Mouse (Mus musculus) liver, embryonic 12.5 days (tissue): ENCODE data around the gene Pds5b. TPM values are rescaled to one million over a fixed set of nuclear protein-coding genes. Genes with fewer than 3 reads are reported as not detected.
A peak's percentile ranks its signal among the peaks of the same experiment; 100 is the strongest.
"Not testable (repeated sequence)": the region's sequence is repeated elsewhere in the genome, so short reads cannot be mapped to it uniquely, and the experiment has no call there.

Experiments
- ATAC-seq: fragments of 200-750 bp; cut with Nextera tagmentation; 2 replicates; pipeline ENCODE4 v1.8.0; 2017; ENCODE audit warnings: moderate number of reproducible peaks, mild to moderate bottlenecking, moderate library complexity
- H3K27ac ChIP-seq: fragments of 300-500 bp; sonication (generic); 2 replicates; pipeline ENCODE4 v1.5.1; 2016; ENCODE audit warnings: mild to moderate bottlenecking
- H3K27me3 ChIP-seq: fragments of 300-500 bp; sonication (generic); replicated peaks from 2 replicates; pipeline ENCODE4 v1.6.1; 2016; ENCODE audit warnings: mild to moderate bottlenecking, moderate library complexity
- H3K36me3 ChIP-seq: fragments of 300-500 bp; sonication (generic); 2 replicates; pipeline ENCODE4 v1.6.1; 2016; ENCODE audit warnings: mild to moderate bottlenecking, moderate library complexity
- H3K4me1 ChIP-seq: fragments of 300-500 bp; sonication (generic); 2 replicates; pipeline ENCODE4 v1.6.1; 2016
- H3K4me2 ChIP-seq: fragments of 300-500 bp; sonication (generic); 2 replicates; pipeline ENCODE4 v1.6.1; 2016; ENCODE audit warnings: mild to moderate bottlenecking, moderate library complexity
- H3K4me3 ChIP-seq: fragments of 300-500 bp; sonication (generic); 2 replicates; pipeline ENCODE4 v1.5.1; 2016; ENCODE audit warnings: mild to moderate bottlenecking, moderate library complexity
- H3K9ac ChIP-seq: fragments of 300-500 bp; sonication (generic); 2 replicates; pipeline ENCODE4 v1.6.1; 2016; ENCODE audit warnings: mild to moderate bottlenecking, moderate library complexity
- H3K9me3 ChIP-seq: fragments of 300-500 bp; sonication (generic); replicated peaks from 2 replicates; pipeline ENCODE4 v1.6.1; 2016; ENCODE audit warnings: mild to moderate bottlenecking, moderate library complexity
- WGBS: fragments of 180-500 bp; shearing (Covaris S2); methylation state at CpG from one replicate; pipeline ENCODE4 v1.1.7; 2016; ENCODE audit not compliant: insufficient replicate concordance; 5-methylcytosine and 5-hydroxymethylcytosine counted together
- polyA plus RNA-seq: library from polyadenylated mRNA; unstranded; fragments of >200 nt; fragmentation: Nextera tagmentation; extraction: Ambion mirVana; gene quantifications from 2 replicates; pipeline ENCODE4 v1.2.1, GENCODE M21; 2016

Gene Pds5b
- polyA plus RNA-seq, 1 experiment from 2014 or later, result 16.4 TPM

- H3K36me3 ChIP-seq, H3K9me3 ChIP-seq, H3K4me3 ChIP-seq, ATAC-seq, H3K9ac ChIP-seq, H3K27me3 ChIP-seq: not testable (repeated sequence)
- Histone ChIP-seq H3K4me1 (peaks cover 45% of the 10 kb centered on the region), H3K4me2 (peak overlapping the region; percentile 23), H3K27ac (peak overlapping the region; percentile 56; the same call in 1 of the 2 replicates)
- 59% methylated on average over 1 of the region's 1 CpGs for WGBS
Measured at GRCm38 (mm10) chr5:150706651-150707050, 33.1 kb downstream of the Pds5b start.

DNA sequence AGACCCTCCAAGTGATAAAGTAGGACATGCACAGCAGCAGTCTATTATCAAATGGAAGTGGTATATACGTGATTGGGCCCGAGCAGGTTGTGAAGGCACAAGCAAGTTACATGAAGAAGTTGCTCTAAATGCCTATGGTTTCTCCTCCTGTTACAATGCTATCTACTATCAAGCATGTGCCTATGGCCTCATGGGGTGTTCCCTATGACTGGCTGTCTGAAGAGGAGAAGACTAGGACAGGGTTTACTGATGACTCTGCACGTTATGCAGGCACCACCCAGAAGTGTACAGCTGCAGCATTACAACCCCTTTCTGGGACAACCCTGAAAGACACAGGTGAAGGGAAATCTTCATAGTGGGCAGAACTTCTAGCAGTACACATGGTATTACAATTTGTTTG, 33.6 kb downstream of the Pds5b start:
- Histone ChIP-seq H3K4me2 (peak overlapping the region; percentile 23), H3K4me1 (peaks cover 45% of the 10 kb centered on the region), H3K27ac (peak overlapping the region; percentile 56; the same call in 1 of the 2 replicates)
- H3K9me3 ChIP-seq, H3K9ac ChIP-seq, H3K36me3 ChIP-seq, H3K27me3 ChIP-seq, H3K4me3 ChIP-seq: not testable (repeated sequence)
- WGBS, result 44% methylated on average over 3 of the region's 3 CpGs
- peak; percentile 92 for ATAC-seq

- Histone ChIP-seq H3K9me3 (no peaks in the 10 kb centered on the region), H3K4me3 (no peak overlapping the region), H3K27me3 (no peaks in the 10 kb centered on the region), H3K27ac (no peak overlapping the region), H3K4me2 (no peak overlapping the region), H3K9ac (no peak overlapping the region), H3K36me3 (no peaks in the 10 kb centered on the region), H3K4me1 (peaks cover 43% of the 10 kb centered on the region)
- 87% methylated on average over 4 of the region's 4 CpGs for WGBS
- no peak for ATAC-seq
Measured at GRCm38 (mm10) chr5:150711503-150711902, 38.0 kb downstream of the Pds5b start.

DNA sequence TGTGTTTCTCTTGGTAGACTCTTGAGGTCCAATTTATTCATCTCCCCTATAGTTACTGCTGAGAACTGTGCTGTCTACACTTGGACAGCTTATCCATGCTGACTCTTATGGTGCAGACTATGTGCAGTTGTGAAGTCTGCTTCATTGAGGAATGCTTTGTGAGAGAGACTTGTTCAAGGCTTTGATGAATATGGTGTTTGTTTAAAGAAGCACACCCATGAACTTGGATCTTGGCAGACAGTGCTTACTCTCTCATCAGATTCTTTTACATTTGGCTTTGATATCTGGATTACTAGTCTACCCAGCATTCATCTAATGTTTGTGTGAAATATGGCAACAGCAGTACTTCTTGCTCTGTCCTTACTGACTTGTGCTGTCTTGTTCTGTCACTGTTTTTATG, 39.9 kb downstream of the Pds5b start:
- H3K4me3 ChIP-seq, result no peak overlapping the region
- no peaks in the 10 kb centered on the region for H3K27me3 ChIP-seq
- H3K9me3 ChIP-seq, result no peaks in the 10 kb centered on the region
- H3K36me3 ChIP-seq, result no peaks in the 10 kb centered on the region
- no peak for ATAC-seq
- no peak overlapping the region for H3K4me2 ChIP-seq
- H3K4me1 ChIP-seq, result peaks cover 30% of the 10 kb centered on the region
- 0 out of 2 replicates have a peak overlapping the region, but pooled peaks have one; percentile 30 for H3K27ac ChIP-seq
- H3K9ac ChIP-seq, result no peak overlapping the region

- 25% methylated on average over 4 of the region's 4 CpGs for WGBS
- Histone ChIP-seq H3K27me3 (no peaks in the 10 kb centered on the region), H3K27ac (no peak overlapping the region), H3K9ac (no peak overlapping the region), H3K4me2 (no peak overlapping the region), H3K9me3 (no peaks in the 10 kb centered on the region), H3K4me3 (no peak overlapping the region), H3K4me1 (peaks cover 13% of the 10 kb centered on the region), H3K36me3 (peaks cover 19% of the 10 kb centered on the region)
- peak; percentile 68 for ATAC-seq
Measured at GRCm38 (mm10) chr5:150717775-150718174, 44.2 kb downstream of the Pds5b start.

DNA sequence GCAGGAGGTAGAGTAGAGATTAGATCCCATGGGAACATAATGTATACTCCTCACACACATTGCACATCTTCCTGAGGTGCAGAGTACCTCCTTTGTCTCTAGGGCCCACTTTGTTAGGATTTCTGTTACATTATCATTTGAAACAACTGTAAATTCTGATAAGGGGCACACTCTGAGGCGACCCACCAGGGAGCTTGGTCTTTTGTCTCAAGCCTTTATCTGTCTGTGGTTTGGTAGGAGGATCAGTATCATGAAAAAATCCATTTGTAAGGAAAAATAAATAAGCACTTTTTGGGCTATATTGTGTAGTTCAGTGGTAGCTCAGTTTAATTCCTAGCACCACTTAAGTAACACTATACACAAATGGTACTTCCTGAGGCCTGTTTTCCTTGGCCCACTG, 51.1 kb downstream of the Pds5b start:
- H3K4me2 ChIP-seq, result no peak overlapping the region
- no peak overlapping the region for H3K9ac ChIP-seq
- H3K4me3 ChIP-seq, result no peak overlapping the region
- no peak overlapping the region for H3K27ac ChIP-seq
- peaks cover 51% of the 10 kb centered on the region for H3K36me3 ChIP-seq
- WGBS, result 19% methylated on average over 1 of the region's 1 CpGs
- H3K27me3 ChIP-seq, result no peaks in the 10 kb centered on the region
- no peaks in the 10 kb centered on the region for H3K9me3 ChIP-seq
- peaks cover 16% of the 10 kb centered on the region for H3K4me1 ChIP-seq
- ATAC-seq, result 0 out of 2 replicates have a peak, but pooled peaks have one; percentile 54

DNA sequence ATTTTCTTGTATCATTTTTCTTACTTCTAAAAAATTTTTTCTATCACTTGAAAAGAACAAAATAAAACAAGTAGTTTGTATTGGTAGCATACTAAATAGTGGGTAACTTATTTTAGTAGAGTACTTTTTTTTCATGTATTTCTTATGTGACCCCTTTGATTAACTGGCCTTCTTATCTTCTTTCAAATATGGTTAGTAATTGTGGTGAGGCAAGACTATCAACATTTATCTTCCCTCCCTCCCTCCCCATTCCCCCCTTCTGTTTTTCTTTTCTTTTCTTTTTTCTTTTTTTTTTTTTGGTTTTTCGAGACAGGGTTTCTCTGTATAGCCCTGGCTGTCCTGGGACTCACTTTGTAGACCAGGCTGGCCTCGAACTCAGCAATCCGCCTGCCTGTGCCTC, 63.5 kb downstream of the Pds5b start:
- not testable (repeated sequence) for H3K27ac ChIP-seq, ATAC-seq, H3K9ac ChIP-seq, H3K4me2 ChIP-seq, H3K4me1 ChIP-seq, H3K4me3 ChIP-seq, H3K9me3 ChIP-seq, H3K27me3 ChIP-seq
- 65% methylated on average over 3 of the region's 3 CpGs for WGBS
- H3K36me3 ChIP-seq, result peaks cover 44% of the 10 kb centered on the region

DNA sequence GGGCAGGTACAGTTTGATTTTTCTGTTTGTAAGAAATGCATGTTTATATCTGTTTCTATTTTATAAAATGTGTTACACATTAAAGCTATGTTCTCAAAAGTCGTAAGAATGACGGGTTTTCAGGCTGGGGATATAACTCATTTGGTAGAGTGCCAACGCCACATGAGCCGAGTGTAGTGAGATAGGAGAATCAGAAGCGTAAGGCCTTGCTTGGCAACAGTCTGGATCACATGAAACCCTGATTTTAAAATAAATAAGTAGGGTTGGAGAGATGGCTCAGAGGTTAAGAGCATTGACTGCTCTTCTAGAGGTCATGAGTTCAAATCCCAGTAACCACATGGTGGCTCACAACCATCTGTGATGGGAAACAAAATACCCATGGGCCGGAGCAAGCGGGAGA, 65.8 kb downstream of the Pds5b start:
- H3K9ac ChIP-seq, result no peak overlapping the region
- no peak for ATAC-seq
- H3K27me3 ChIP-seq, result no peaks in the 10 kb centered on the region
- no peak overlapping the region for H3K4me3 ChIP-seq
- no peaks in the 10 kb centered on the region for H3K9me3 ChIP-seq
- no peaks in the 10 kb centered on the region for H3K4me1 ChIP-seq
- H3K27ac ChIP-seq, result no peak overlapping the region
- peaks cover 38% of the 10 kb centered on the region for H3K36me3 ChIP-seq
- H3K4me2 ChIP-seq, result no peak overlapping the region
- 88% methylated on average over 7 of the region's 7 CpGs for WGBS

DNA sequence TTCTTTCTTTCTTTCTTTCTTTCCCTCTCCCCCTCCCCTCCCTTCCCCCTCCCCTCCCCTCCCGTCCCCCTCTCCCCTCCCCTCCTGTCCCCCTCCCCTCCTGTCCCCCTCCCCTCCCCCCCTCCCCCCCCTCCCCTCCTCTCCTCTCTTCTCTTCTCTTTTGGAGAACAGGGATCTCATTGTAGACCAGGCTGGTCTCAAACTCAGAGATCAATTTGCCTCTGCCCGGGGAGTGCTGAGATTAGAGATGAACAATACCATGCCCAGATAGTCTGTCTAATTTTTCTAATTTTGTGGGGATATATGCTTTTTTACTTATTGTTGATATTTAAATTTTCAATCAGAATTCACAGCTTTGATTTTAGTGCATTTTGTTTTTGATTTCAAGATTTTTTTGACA, 67.1 kb downstream of the Pds5b start:
- no peaks in the 10 kb centered on the region for H3K4me1 ChIP-seq
- H3K27me3 ChIP-seq, result no peaks in the 10 kb centered on the region
- H3K36me3 ChIP-seq, result peaks cover 31% of the 10 kb centered on the region
- H3K9ac ChIP-seq, result no peak overlapping the region
- no peak overlapping the region for H3K4me2 ChIP-seq
- WGBS, result 88% methylated on average over 1 of the region's 2 CpGs
- H3K27ac ChIP-seq, result no peak overlapping the region
- H3K4me3 ChIP-seq, result no peak overlapping the region
- no peak for ATAC-seq
- no peaks in the 10 kb centered on the region for H3K9me3 ChIP-seq

DNA sequence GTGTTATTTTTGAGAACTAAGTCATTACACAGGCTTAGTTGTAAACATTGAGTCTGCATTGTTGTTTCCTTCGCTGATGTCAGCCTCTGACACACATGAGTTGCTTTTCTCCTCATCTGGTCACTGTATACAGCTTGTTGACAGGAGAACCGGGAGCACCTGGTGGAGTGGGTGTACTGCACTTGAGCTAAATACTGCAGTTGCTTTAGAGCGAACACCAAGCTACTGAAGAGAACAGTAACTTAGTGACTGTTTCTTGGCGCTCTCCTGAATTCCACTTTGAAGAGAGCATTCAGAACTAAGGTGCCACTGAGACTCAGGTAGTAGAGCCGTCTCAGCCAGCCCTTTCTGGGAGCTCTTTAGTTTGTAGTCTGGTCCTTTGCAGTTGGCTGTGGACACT, 83.1 kb downstream of the Pds5b start:
- no peak overlapping the region for H3K4me2 ChIP-seq
- H3K27ac ChIP-seq, result no peak overlapping the region
- WGBS, result 85% methylated on average over 5 of the region's 5 CpGs
- ATAC-seq, result no peak
- H3K9ac ChIP-seq, result no peak overlapping the region
- H3K4me1 ChIP-seq, result no peaks in the 10 kb centered on the region
- no peak overlapping the region for H3K4me3 ChIP-seq
- H3K9me3 ChIP-seq, result no peaks in the 10 kb centered on the region
- H3K36me3 ChIP-seq, result peaks cover 33% of the 10 kb centered on the region
- H3K27me3 ChIP-seq, result no peaks in the 10 kb centered on the region

- Histone ChIP-seq H3K9me3 (no peaks in the 10 kb centered on the region), H3K4me3 (no peak overlapping the region), H3K4me2 (no peak overlapping the region), H3K4me1 (0 out of 2 replicates have a peak, but pooled peaks cover 4% of the 10 kb centered on the region), H3K9ac (no peak overlapping the region), H3K36me3 (peaks cover 18% of the 10 kb centered on the region), H3K27ac (no peak overlapping the region), H3K27me3 (no peaks in the 10 kb centered on the region)
- 59% methylated on average over 5 of the region's 5 CpGs for WGBS
- no peak for ATAC-seq
Measured at GRCm38 (mm10) chr5:150772403-150772802, 98.9 kb downstream of the Pds5b start.

GRCm38 (mm10) chr5:150773083-150773482, 99.5 kb downstream of the Pds5b start:
- ATAC-seq, result no peak
- Histone ChIP-seq H3K27ac (no peak overlapping the region), H3K36me3 (peaks cover 25% of the 10 kb centered on the region)

DNA sequence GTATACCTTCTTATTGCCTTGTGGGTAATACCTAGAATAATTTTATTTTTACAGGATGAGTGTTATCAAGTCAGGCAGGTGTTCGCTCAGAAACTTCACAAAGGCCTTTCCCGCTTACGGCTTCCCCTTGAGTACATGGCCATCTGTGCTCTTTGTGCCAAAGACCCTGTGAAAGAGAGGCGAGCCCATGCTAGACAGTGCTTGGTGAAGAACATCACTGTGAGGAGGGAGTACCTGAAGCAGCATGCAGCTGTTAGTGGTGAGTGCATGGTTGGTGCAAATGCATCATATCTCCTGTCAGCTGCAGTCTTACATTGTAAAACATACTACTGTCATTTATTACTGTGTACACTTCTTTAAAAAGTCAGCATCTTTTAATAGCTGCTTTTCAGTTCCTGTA, 114.7 kb downstream of the Pds5b start:
- H3K36me3 ChIP-seq, result peaks cover 72% of the 10 kb centered on the region
- no peaks in the 10 kb centered on the region for H3K27me3 ChIP-seq
- WGBS, result 87% methylated on average over 4 of the region's 4 CpGs
- H3K4me3 ChIP-seq, result no peak overlapping the region
- H3K9me3 ChIP-seq, result no peaks in the 10 kb centered on the region
- ATAC-seq, result no peak
- H3K4me1 ChIP-seq, result no peaks in the 10 kb centered on the region
- no peak overlapping the region for H3K9ac ChIP-seq
- no peak overlapping the region for H3K4me2 ChIP-seq
- no peak overlapping the region for H3K27ac ChIP-seq

More at GRCm38 (mm10) chr5:150773083-150773482, 99.5 kb downstream of the Pds5b start:
- Histone ChIP-seq H3K4me3 (no peak overlapping the region), H3K9ac (no peak overlapping the region), H3K9me3 (no peaks in the 10 kb centered on the region), H3K27me3 (no peaks in the 10 kb centered on the region), H3K4me1 (0 out of 2 replicates have a peak, but pooled peaks cover 4% of the 10 kb centered on the region), H3K4me2 (no peak overlapping the region)
